Mouse (Mus musculus): Measurements from ENCODE around the gene Gm9745.
"Not testable (repeated sequence)": the region's sequence is repeated elsewhere in the genome, so short reads cannot be mapped to it uniquely, and the experiment has no call there.

The Gm9745 gene

GRCm38 (mm10) chr13:8913890-8914289, 34.1 kb downstream of the Gm9745 start:
- in situ Hi-C loops (cut with MboI): not testable (repeated sequence)

GRCm38 (mm10) chr13:8905986-8906385, 42.0 kb downstream of the Gm9745 start:
- in situ Hi-C loops (cut with MboI): not testable (repeated sequence)

All from mature B cell (primary cell).